Mouse (Mus musculus): ENCODE measurements around the gene Zfp473. TPM values are rescaled to one million over a fixed set of nuclear protein-coding genes. Genes with fewer than 3 reads are reported as not detected.
"Not testable (repeated sequence)": the region's sequence is repeated elsewhere in the genome, so short reads cannot be mapped to it uniquely, and the experiment has no call there.

The Zfp473 gene
- polyA plus RNA-seq, 1 experiment from 2014 or later, result 3.6 TPM

DNA sequence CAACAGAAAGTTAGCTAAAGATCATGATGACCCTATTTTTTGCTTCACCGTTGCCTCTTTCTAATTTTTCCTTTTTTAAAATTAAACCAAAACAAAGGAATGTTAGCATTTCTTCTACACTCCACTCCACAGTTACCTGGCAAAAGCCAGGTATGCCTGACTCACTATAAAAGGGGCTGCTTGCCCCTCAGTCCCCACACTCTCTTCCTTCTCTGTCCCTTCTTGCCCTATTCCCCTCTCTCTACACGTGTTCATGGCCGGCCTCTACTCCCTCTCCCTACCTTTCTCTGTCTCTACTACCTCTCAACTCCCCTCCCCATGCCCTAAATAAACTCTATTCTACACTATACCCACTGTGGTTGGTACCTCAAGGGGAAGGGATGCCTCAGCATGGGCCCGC is 3.7 kb downstream of the Zfp473 start:
- H3K4me1 ChIP-seq, result peaks cover 42% of the 10 kb centered on the region
- H3K27ac ChIP-seq (replicated peaks), result no peak overlapping the region
- no peaks in the 10 kb centered on the region for H3K9me3 ChIP-seq (replicated peaks)
- peak overlapping the region; percentile 82 for H3K4me3 ChIP-seq
- 70% methylated on average over 4 of the region's 4 CpGs for WGBS
- peaks cover 3% of the 10 kb centered on the region for H3K36me3 ChIP-seq
- DNase-seq (ENCODE audit: low spot score), result no peak
- H3K27me3 ChIP-seq (ENCODE audit: low read depth, poor library complexity, severe bottlenecking), result no peaks in the 10 kb centered on the region

DNA sequence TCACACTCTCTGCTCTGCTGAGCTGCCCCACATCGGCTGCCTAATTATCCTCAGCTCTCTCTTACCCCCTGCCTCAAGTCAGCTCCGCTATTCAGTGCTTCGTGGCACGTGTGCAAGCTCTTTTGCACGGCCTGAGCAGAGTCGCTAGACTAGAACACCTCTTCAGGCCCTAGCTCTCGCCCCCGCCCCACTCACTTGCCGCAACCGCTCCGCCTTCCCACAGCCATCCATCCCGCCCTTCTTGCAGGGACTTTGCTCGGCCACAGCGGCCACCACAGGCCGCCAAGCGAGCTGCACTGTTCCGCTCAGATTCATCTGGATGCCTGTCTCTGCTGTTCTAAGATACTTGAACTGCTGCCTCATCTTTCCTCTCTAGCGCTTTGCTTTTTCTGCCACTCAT is 5.8 kb downstream of the Zfp473 start:
- peak; percentile 85 for DNase-seq (ENCODE audit: low spot score)

DNA sequence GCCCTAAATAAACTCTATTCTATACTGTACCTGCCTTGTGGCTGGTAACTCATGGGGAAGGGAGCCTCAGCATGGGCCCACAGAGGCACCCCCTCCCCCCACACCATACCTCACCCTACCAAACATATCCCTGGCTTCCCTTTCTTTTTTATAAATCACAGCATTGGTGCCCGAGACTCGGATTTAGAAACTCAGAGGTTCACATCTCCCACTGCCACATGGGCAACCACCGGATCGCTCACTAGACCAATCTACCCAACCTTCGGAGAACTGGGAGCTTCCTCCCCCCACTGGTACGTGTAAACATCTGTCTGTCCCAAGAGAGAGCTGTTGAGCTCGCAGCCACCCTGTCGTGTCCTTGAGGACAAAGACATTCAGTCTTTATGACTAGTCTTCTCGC is 6.6 kb downstream of the Zfp473 start:
- Histone ChIP-seq H3K9me3 (replicated peaks) (no peaks in the 10 kb centered on the region), H3K4me1 (peaks cover 37% of the 10 kb centered on the region), H3K27me3 (ENCODE audit: low read depth, poor library complexity, severe bottlenecking) (no peaks in the 10 kb centered on the region), H3K4me3 (peak overlapping the region; percentile 59), H3K36me3 (no peaks in the 10 kb centered on the region), H3K27ac (replicated peaks) (peak overlapping the region; percentile 86)
- WGBS, result 25% methylated on average over 9 of the region's 9 CpGs
- peak; percentile 16 for DNase-seq (ENCODE audit: low spot score)

More for the DNA sequence above, 5.8 kb downstream of the Zfp473 start:
- Histone ChIP-seq H3K36me3 (no peaks in the 10 kb centered on the region), H3K4me1 (peaks cover 42% of the 10 kb centered on the region), H3K4me3 (peak overlapping the region; percentile 59), H3K27ac (replicated peaks) (peak overlapping the region; percentile 86), H3K9me3 (replicated peaks) (no peaks in the 10 kb centered on the region), H3K27me3 (ENCODE audit: low read depth, poor library complexity, severe bottlenecking) (no peaks in the 10 kb centered on the region)
- WGBS, result under 1% methylated on average over 18 of the region's 18 CpGs

- Histone ChIP-seq H3K27me3 (ENCODE audit: low read depth, poor library complexity, severe bottlenecking) (no peaks in the 10 kb centered on the region), H3K36me3 (peaks cover 15% of the 10 kb centered on the region; the same call in 1 of the 2 replicates), H3K9me3 (replicated peaks) (no peaks in the 10 kb centered on the region), H3K4me3 (no peak overlapping the region), H3K4me1 (peaks cover 19% of the 10 kb centered on the region), H3K27ac (replicated peaks) (no peak overlapping the region)
- no peak for DNase-seq (ENCODE audit: low spot score)
- 89% methylated on average over 8 of the region's 8 CpGs for WGBS
Observed at GRCm38 (mm10) chr7:44741361-44741760, 9.5 kb downstream of the Zfp473 start.

DNA sequence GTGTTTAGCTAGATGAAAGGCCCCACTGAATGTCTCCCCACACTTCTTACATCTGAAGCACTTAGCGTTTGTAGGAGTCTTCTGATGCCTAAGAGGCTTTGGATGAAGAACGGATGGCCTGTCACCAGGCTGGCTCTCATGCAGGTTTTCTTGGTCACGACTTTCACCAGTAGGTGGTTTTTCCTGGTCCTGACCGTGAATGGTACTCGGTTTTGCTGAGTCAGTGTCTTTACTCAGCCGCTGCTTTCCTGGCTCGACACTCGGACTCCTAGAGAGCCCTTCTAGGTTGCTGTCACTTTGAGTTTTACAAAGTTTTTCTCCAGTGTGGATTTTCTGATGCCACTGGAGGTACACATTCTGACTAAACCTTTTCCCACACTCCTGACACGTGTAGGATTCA is 17.1 kb downstream of the Zfp473 start:
- peaks cover 3% of the 10 kb centered on the region; the same call in 1 of the 2 replicates for H3K9me3 ChIP-seq (replicated peaks)
- H3K27me3 ChIP-seq (ENCODE audit: low read depth, poor library complexity, severe bottlenecking), result no peaks in the 10 kb centered on the region
- H3K4me1 ChIP-seq, result no peaks in the 10 kb centered on the region
- WGBS, result 89% methylated on average over 9 of the region's 9 CpGs
- H3K4me3 ChIP-seq, result no peak overlapping the region
- H3K27ac ChIP-seq (replicated peaks), result no peak overlapping the region
- no peak for DNase-seq (ENCODE audit: low spot score)
- peaks cover 50% of the 10 kb centered on the region for H3K36me3 ChIP-seq

DNA sequence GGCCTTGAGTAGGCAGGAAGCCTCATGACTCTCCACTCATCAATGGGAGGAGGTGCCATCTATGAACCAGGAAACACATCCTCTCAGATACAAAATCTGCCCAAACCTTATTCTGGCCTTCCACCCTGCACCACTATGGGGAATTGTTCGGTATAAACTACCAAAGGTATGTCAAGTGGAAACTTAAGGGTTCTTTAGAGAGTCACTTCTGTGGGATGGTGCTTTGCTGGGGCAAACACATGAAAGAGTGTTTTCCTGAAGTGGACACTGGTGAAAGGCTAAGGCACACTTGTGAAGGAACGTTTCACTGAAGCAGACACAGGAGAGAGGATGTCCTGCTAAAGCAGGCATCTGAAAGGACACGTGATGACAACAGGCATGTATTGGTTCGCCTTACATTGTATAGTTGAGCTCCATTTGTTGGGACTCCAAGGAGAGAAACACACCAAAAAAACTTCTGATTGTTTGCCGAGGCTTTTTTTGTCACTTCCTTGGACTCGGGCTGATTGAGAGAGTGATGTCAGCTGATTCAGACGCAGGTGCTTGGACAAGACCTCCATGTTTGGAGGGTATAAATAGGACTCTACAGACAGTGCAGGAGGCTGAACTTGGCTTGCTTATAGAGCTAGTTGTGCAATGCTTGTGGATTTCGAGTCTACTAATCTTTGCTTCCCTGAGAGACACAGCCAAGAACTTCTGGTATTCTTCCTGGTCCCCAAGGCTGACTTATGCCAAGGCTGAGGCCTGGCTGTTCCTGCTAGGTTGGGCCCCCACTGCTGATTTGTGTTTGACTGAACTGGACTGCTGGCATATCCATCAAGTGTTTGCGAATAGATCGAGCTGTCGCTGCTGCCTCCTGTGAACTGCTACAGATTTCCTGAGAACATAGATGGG is 22.5 kb downstream of the Zfp473 start:
- Histone ChIP-seq H3K4me3 (no peak overlapping the region), H3K27me3 (ENCODE audit: low read depth, poor library complexity, severe bottlenecking) (no peaks in the 10 kb centered on the region), H3K36me3 (peaks cover 14% of the 10 kb centered on the region), H3K27ac (replicated peaks) (no peak overlapping the region), H3K4me1 (peaks cover 4% of the 10 kb centered on the region; the same call in 1 of the 2 replicates), H3K9me3 (replicated peaks) (peaks cover 13% of the 10 kb centered on the region; the same call in 1 of the 2 replicates)
- 90% methylated on average over 11 of the region's 11 CpGs for WGBS
- no peak for DNase-seq (ENCODE audit: low spot score)

DNA sequence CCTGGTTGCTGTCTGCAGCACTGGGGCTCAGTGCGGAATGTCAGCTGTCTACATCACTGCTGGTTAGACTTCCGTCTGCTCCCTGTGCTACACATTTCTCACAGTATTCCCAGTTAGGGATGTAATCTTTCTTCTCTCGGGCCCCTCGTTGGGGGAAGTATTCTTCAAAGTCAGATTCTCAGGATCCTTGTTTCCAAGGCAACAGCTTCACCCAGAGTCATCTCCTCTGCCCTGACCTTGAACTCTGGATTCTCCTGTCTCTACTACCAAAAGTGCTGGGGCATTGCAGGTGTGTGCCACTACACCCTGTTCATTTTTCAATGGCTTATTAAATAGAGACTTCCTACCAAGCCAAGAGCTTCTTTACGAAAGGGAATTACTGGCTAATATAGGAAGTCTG is 23.7 kb downstream of the Zfp473 start:
- no peak overlapping the region for H3K4me3 ChIP-seq
- peaks cover 2% of the 10 kb centered on the region for H3K36me3 ChIP-seq
- peaks cover 12% of the 10 kb centered on the region; the same call in 1 of the 2 replicates for H3K9me3 ChIP-seq (replicated peaks)
- WGBS, result 68% methylated on average over 5 of the region's 5 CpGs
- no peaks in the 10 kb centered on the region for H3K27me3 ChIP-seq (ENCODE audit: low read depth, poor library complexity, severe bottlenecking)
- no peak for DNase-seq (ENCODE audit: low spot score)
- H3K27ac ChIP-seq (replicated peaks), result no peak overlapping the region
- H3K4me1 ChIP-seq, result peaks cover 4% of the 10 kb centered on the region; the same call in 1 of the 2 replicates

- WGBS, result 83% methylated on average over 6 of the region's 6 CpGs
Observed at GRCm38 (mm10) chr7:44726343-44726742, 24.5 kb downstream of the Zfp473 start.

DNA sequence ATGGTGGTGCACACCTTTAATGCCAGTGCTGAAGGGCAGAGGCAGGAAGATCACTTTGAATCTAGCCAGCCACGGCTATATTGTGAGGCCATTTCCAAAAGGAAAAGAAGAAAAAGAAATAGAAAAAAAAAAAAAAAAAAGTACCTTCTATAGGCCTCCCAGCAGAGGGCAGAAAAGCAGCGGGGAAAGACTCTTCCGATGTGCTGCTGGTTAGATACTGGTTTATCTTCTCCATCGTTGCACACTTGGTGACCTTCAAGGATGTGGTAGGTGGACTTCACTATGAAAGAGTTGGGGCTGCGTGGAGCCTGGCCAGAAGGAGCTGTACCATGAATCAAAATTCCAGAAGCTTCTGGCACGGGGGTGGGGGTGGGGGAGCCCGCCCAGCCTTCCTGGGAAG is 26.5 kb downstream of the Zfp473 start:
- peaks cover 10% of the 10 kb centered on the region; the same call in 1 of the 2 replicates for H3K9me3 ChIP-seq (replicated peaks)
- H3K27ac ChIP-seq (replicated peaks), result no peak overlapping the region
- H3K27me3 ChIP-seq (ENCODE audit: low read depth, poor library complexity, severe bottlenecking), result no peaks in the 10 kb centered on the region
- no peaks in the 10 kb centered on the region for H3K36me3 ChIP-seq
- 32% methylated on average over 7 of the region's 7 CpGs for WGBS
- H3K4me1 ChIP-seq, result peaks cover 4% of the 10 kb centered on the region; the same call in 1 of the 2 replicates
- DNase-seq (ENCODE audit: low spot score), result no peak
- no peak overlapping the region for H3K4me3 ChIP-seq

More at GRCm38 (mm10) chr7:44726343-44726742, 24.5 kb downstream of the Zfp473 start:
- H3K4me1 ChIP-seq, result peaks cover 4% of the 10 kb centered on the region; the same call in 1 of the 2 replicates
- H3K27ac ChIP-seq (replicated peaks), result no peak overlapping the region
- peaks cover 10% of the 10 kb centered on the region; the same call in 1 of the 2 replicates for H3K9me3 ChIP-seq (replicated peaks)
- no peaks in the 10 kb centered on the region for H3K27me3 ChIP-seq (ENCODE audit: low read depth, poor library complexity, severe bottlenecking)
- H3K4me3 ChIP-seq, result no peak overlapping the region
- H3K36me3 ChIP-seq, result no peaks in the 10 kb centered on the region
- no peak for DNase-seq (ENCODE audit: low spot score)

GRCm38 (mm10) chr7:44722058-44722457 is 28.8 kb downstream of the Zfp473 start:
- WGBS, result 90% methylated on average over 5 of the region's 5 CpGs
- no peak for DNase-seq (ENCODE audit: low spot score)
- H3K27me3 ChIP-seq (ENCODE audit: low read depth, poor library complexity, severe bottlenecking), result no peaks in the 10 kb centered on the region
- H3K27ac ChIP-seq (replicated peaks), result no peak overlapping the region
- peaks cover 2% of the 10 kb centered on the region; the same call in 1 of the 2 replicates for H3K4me1 ChIP-seq
- no peak overlapping the region for H3K4me3 ChIP-seq
- H3K9me3 ChIP-seq (replicated peaks), result no peaks in the 10 kb centered on the region
- H3K36me3 ChIP-seq, result no peaks in the 10 kb centered on the region

GRCm38 (mm10) chr7:44709881-44710280 is 41.0 kb downstream of the Zfp473 start:
- Histone ChIP-seq H3K4me3 (no peak overlapping the region), H3K27me3 (ENCODE audit: low read depth, poor library complexity, severe bottlenecking) (no peaks in the 10 kb centered on the region), H3K27ac (replicated peaks) (no peak overlapping the region), H3K9me3 (replicated peaks) (no peaks in the 10 kb centered on the region), H3K4me1 (no peaks in the 10 kb centered on the region), H3K36me3 (no peaks in the 10 kb centered on the region)
- 90% methylated on average over 5 of the region's 5 CpGs for WGBS
- DNase-seq (ENCODE audit: low spot score), result no peak

GRCm38 (mm10) chr7:44708574-44708973 is 42.3 kb downstream of the Zfp473 start, which contains the start of gene Izumo2:
Gene Izumo2 (plus strand): TSS chr7:44708742.
- H3K4me1 ChIP-seq, result no peaks in the 10 kb centered on the region
- WGBS, result 76% methylated on average over 14 of the region's 14 CpGs
- no peak for DNase-seq (ENCODE audit: low spot score)
- no peaks in the 10 kb centered on the region for H3K9me3 ChIP-seq (replicated peaks)
- H3K4me3 ChIP-seq, result no peak within 1 kb of the TSS
- H3K36me3 ChIP-seq, result no peaks in the 10 kb centered on the region
- no peaks in the 10 kb centered on the region for H3K27me3 ChIP-seq (ENCODE audit: low read depth, poor library complexity, severe bottlenecking)
- no peak within 1 kb of the TSS; the same call in 1 of the 2 replicates for H3K27ac ChIP-seq (replicated peaks)

- not testable (repeated sequence) for H3K4me1 ChIP-seq; DNase-seq (ENCODE audit: low spot score); H3K36me3 ChIP-seq; H3K4me3 ChIP-seq; H3K9me3 ChIP-seq (replicated peaks); H3K27ac ChIP-seq (replicated peaks); H3K27me3 ChIP-seq (ENCODE audit: low read depth, poor library complexity, severe bottlenecking)
- WGBS, result 85% methylated on average over 6 of the region's 6 CpGs
Observed at GRCm38 (mm10) chr7:44708093-44708492, 42.8 kb downstream of the Zfp473 start.

Measured in midbrain, embryonic 10.5 days (tissue).